Mouse (Mus musculus) colon, adult 2 months (tissue): Measurements from ENCODE around the gene Gm21915. TPM values are rescaled to one million over a fixed set of nuclear protein-coding genes. Genes with fewer than 3 reads are reported as not detected.

Experiments used
- polyA plus RNA-seq: library from polyadenylated mRNA; depleted of rRNA; stranded (reverse); fragments of >200 nt; gene quantifications from 2 replicates; pipeline ENCODE4 v1.2.3, GENCODE M21; 2012; rRNA removed

The Gm21915 gene
- not detected in 2 replicates for polyA plus RNA-seq

DNA sequence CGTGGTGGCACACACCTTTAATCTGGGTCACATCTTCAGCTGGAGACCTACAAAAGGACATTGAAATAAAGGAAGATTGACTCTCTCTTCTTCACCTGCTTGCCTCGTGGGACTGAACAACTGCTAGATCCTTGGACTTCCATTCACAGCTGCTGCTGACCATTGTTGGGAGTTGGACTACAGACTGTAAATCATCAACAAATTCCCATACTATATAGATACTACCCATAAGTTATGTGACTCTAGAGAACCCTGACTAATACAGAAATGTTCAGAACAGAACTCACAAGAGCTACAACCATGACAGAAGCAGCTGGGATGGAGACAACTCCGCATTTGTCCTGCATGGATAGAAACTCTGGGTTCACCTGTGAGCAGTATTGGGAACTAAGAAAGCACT, at the start of gene Gm21915:
TSS of gene Gm21915 (plus strand) at position 301 of the 400 bp plus-strand sequence.

DNA sequence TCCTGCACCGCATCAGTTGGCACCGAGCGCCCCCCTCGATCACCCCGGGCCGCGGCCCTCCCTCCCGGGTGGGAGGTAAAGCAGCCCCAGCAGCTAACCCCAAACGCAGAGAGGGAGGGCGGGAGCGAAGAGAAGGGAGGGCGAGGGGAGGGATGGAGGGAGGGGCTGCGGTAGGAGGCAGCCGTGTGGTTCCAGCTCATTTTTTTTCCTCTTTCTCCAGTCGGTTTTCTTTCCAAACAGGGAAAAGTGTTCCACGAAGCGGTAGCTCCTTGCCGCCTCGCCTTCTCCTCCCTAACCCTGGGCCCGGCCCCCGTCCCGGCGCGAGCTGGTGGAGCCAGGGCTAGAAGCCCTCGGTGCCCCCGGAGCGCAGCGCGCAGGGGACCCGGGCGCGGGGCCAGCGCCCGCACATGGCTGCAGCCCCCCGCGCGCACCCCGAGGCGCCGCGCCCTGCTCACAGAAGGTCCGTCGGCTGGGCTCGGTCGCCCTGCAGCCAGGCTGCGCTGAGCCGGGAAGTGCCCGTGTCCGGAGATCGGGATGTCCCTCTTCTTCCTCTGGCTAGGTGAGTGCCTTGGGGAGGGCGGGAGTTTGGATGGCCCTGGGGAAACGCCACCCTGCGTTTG, 15.5 kb downstream of the Gm21915 start, which contains the start of gene Clmp:
TSS of gene Clmp (plus strand) at position 162 of the 620 bp plus-strand sequence.

Other genes with a start within 250 kb of the Gm21915 start
- 10.8 and 13.5 TPM in 2 replicates for gene Gramd1b, start 139.2 kb upstream of the Gm21915 start, polyA plus RNA-seq
- 94.3 and 112 TPM in 2 replicates for gene Clmp, start 15.3 kb downstream of the Gm21915 start, polyA plus RNA-seq
- gene Hspa8, start 130.4 kb downstream of the Gm21915 start, polyA plus RNA-seq = 1,509 and 1,525 TPM in 2 replicates
- gene Bsx, start 203.5 kb downstream of the Gm21915 start, polyA plus RNA-seq = not detected in 2 replicates